ENCODE assay signal across 8 mouse cellular contexts in the genomic region with DNA sequence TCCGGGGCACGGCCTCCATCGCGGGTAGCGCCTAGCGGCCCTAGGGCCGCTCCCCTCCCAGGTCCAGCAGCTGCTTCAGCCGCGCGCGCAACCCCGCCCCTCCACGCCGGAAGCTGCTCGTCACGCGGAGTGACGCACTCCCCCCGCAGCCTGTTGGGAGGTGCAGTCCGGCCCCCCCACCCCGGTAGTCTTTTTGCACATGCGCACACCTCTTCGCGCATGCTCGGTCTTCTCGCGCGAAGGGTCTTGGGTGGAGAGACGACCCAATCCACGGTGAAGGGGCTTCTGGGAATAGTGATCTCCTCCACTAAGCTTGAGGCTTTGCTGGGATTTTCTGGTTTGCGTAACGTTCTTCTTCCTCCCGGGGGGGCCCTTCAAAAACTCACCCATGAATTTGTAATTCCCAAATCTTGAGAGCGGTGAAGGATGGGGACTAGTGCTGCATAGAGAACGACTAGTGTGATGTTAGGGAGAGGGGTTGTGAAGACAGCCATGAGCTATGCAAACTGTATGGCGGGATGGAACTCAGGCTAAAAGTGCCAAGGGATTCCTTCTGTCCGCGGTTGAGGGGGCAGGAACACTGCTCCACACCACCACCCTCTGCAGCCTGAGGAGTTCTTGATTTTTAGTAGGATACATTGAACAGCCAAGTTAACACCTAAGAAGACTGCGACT. TPM values are rescaled to one million over a fixed set of nuclear protein-coding genes. Genes with fewer than 3 reads are reported as not detected.
DNase-seq lines count a peak whose midpoint lies in the region; ATAC-seq lines count a peak whose summit lies in the region.

Gene Ptpn23 (minus strand): TSS at position 115 of the 675 bp plus-strand sequence.

- DNase-seq in adipocyte (ENCODE audit: low spot score): peak; percentile 97
- DNase-seq in embryo, embryonic 10 days (ENCODE audit: low spot score): peak; percentile 97
- DNase-seq in gastrocnemius, postnatal 10 days: peak; percentile 94
- DNase-seq in induced T-regulatory cell, adult 2 months (ENCODE audit: low read depth): peak; percentile 98
- DNase-seq in left cerebral cortex, adult 9 months (ENCODE audit: low spot score in 2 of 2): peak; percentile 85 to 92
- DNase-seq in right cerebral cortex, postnatal 14 days: peak; percentile 94
- DNase-seq in urinary bladder, postnatal 36 days (ENCODE audit: low spot score in 2 of 2): peak; percentile 88 to 95

- peak; percentile 91 for ATAC-seq in megakaryocyte progenitor cell, adult 5-6 weeks (replicated peaks; ENCODE audit: poor library complexity)

RNA-seq across cellular contexts. Expression of gene Ptpn23, which starts in this region (rescaled TPM):
- 10 to 100 TPM; 12.6 to 22.0 TPM for total RNA-seq in gastrocnemius, postnatal 10 days (2021)
- 8.6 and 13.0 TPM in 2 replicates for total RNA-seq in megakaryocyte progenitor cell, adult 5-6 weeks (2015)
- total RNA-seq in megakaryocyte progenitor cell, adult 5-6 weeks (2017): 1.5 and 4.0 TPM in 2 replicates

Comparison
In these comparisons a context has a peak if more than half of its experiments do, and no peak if none do; other contexts are left out.
1. Peak in every context shown above with its lines: DNase-seq and ATAC-seq.